Mouse (Mus musculus): ENCODE measurements at regions not wholly inside any gene's neighbourhood (a gene's known extent, or its start where the extent isn't known, plus 50 kb on each side); places are given as distances from the start of the nearest gene placed in this dataset.

GRCm38 (mm10) chr9:30625090-30625489 is 198.2 kb downstream of the Snx19 start:
- no peak overlapping the region for H3K27ac ChIP-seq (replicated peaks; ENCODE audit: low read depth, low read length)
- H3K9me3 ChIP-seq (ENCODE audit: control insufficient read depth, low read length), result no peaks in the 10 kb centered on the region
- WGBS, result 85% methylated on average over 3 of the region's 3 CpGs
- H3K4me3 ChIP-seq (replicated peaks; ENCODE audit: low read depth, low read length), result no peak overlapping the region
- H3K4me1 ChIP-seq (ENCODE audit: control insufficient read depth, insufficient read depth, low read length), result no peaks in the 10 kb centered on the region
- no peaks in the 10 kb centered on the region for H3K27me3 ChIP-seq (ENCODE audit: control insufficient read depth, insufficient read depth, low read length)
- H3K4me2 ChIP-seq (ENCODE audit: low read length), result no peak overlapping the region
- no peak for DNase-seq
- ATAC-seq (ENCODE audit: low FRiP score, low TSS enrichment), result no peak
- no peaks in the 10 kb centered on the region for H3K36me3 ChIP-seq (ENCODE audit: control insufficient read depth, insufficient read depth, low read length)
- no peak overlapping the region for H3K9ac ChIP-seq (replicated peaks; ENCODE audit: low read length)

GRCm38 (mm10) chr9:30624481-30624880 is 197.6 kb downstream of the Snx19 start:
- Histone ChIP-seq H3K9me3 (ENCODE audit: control insufficient read depth, low read length) (no peaks in the 10 kb centered on the region), H3K36me3 (ENCODE audit: control insufficient read depth, insufficient read depth, low read length) (no peaks in the 10 kb centered on the region), H3K4me2 (ENCODE audit: low read length) (no peak overlapping the region), H3K27ac (replicated peaks; ENCODE audit: low read depth, low read length) (no peak overlapping the region), H3K4me1 (ENCODE audit: control insufficient read depth, insufficient read depth, low read length) (no peaks in the 10 kb centered on the region), H3K4me3 (replicated peaks; ENCODE audit: low read depth, low read length) (no peak overlapping the region), H3K9ac (replicated peaks; ENCODE audit: low read length) (no peak overlapping the region), H3K27me3 (ENCODE audit: control insufficient read depth, insufficient read depth, low read length) (no peaks in the 10 kb centered on the region)
- WGBS, result 81% methylated on average over 5 of the region's 5 CpGs
- no peak for DNase-seq
- no peak for ATAC-seq (ENCODE audit: low FRiP score, low TSS enrichment)

GRCm38 (mm10) chr9:30619325-30619724 is 192.4 kb downstream of the Snx19 start:
- Histone ChIP-seq H3K4me2 (ENCODE audit: low read length) (no peak overlapping the region), H3K27me3 (ENCODE audit: control insufficient read depth, insufficient read depth, low read length) (no peaks in the 10 kb centered on the region), H3K27ac (replicated peaks; ENCODE audit: low read depth, low read length) (no peak overlapping the region), H3K4me3 (replicated peaks; ENCODE audit: low read depth, low read length) (no peak overlapping the region), H3K9ac (replicated peaks; ENCODE audit: low read length) (no peak overlapping the region), H3K4me1 (ENCODE audit: control insufficient read depth, insufficient read depth, low read length) (no peaks in the 10 kb centered on the region), H3K36me3 (ENCODE audit: control insufficient read depth, insufficient read depth, low read length) (no peaks in the 10 kb centered on the region), H3K9me3 (ENCODE audit: control insufficient read depth, low read length) (no peaks in the 10 kb centered on the region)
- no peak for DNase-seq
- ATAC-seq (ENCODE audit: low FRiP score, low TSS enrichment), result no peak
- 68% methylated on average over 2 of the region's 2 CpGs for WGBS

- Histone ChIP-seq H3K4me3 (replicated peaks; ENCODE audit: low read depth, low read length) (no peak overlapping the region), H3K27me3 (ENCODE audit: control insufficient read depth, insufficient read depth, low read length) (no peaks in the 10 kb centered on the region), H3K27ac (replicated peaks; ENCODE audit: low read depth, low read length) (no peak overlapping the region), H3K36me3 (ENCODE audit: control insufficient read depth, insufficient read depth, low read length) (no peaks in the 10 kb centered on the region), H3K9ac (replicated peaks; ENCODE audit: low read length) (no peak overlapping the region), H3K4me1 (ENCODE audit: control insufficient read depth, insufficient read depth, low read length) (no peaks in the 10 kb centered on the region), H3K9me3 (ENCODE audit: control insufficient read depth, low read length) (no peaks in the 10 kb centered on the region), H3K4me2 (ENCODE audit: low read length) (no peak overlapping the region)
- ATAC-seq (ENCODE audit: low FRiP score, low TSS enrichment) (no peak), DNase-seq (no peak)
- WGBS, result 84% methylated on average over 2 of the region's 2 CpGs
These were observed 191.3 kb downstream of the Snx19 start for GRCm38 (mm10) chr9:30618181-30618580.

- no peak overlapping the region for H3K4me2 ChIP-seq (ENCODE audit: low read length)
- H3K27ac ChIP-seq (replicated peaks; ENCODE audit: low read depth, low read length), result no peak overlapping the region
- no peaks in the 10 kb centered on the region for H3K4me1 ChIP-seq (ENCODE audit: control insufficient read depth, insufficient read depth, low read length)
- H3K9ac ChIP-seq (replicated peaks; ENCODE audit: low read length), result no peak overlapping the region
- peak; percentile 47 for DNase-seq
- H3K27me3 ChIP-seq (ENCODE audit: control insufficient read depth, insufficient read depth, low read length), result no peaks in the 10 kb centered on the region
- H3K4me3 ChIP-seq (replicated peaks; ENCODE audit: low read depth, low read length), result no peak overlapping the region
- ATAC-seq (ENCODE audit: low FRiP score, low TSS enrichment), result no peak
- H3K36me3 ChIP-seq (ENCODE audit: control insufficient read depth, insufficient read depth, low read length), result no peaks in the 10 kb centered on the region
- 58% methylated on average over 6 of the region's 6 CpGs for WGBS
- no peaks in the 10 kb centered on the region for H3K9me3 ChIP-seq (ENCODE audit: control insufficient read depth, low read length)
These were observed 186.8 kb downstream of the Snx19 start for GRCm38 (mm10) chr9:30613715-30614114.

- no peak overlapping the region for H3K27ac ChIP-seq (replicated peaks; ENCODE audit: low read depth, low read length)
- no peak overlapping the region for H3K4me3 ChIP-seq (replicated peaks; ENCODE audit: low read depth, low read length)
- H3K27me3 ChIP-seq (ENCODE audit: control insufficient read depth, insufficient read depth, low read length), result no peaks in the 10 kb centered on the region
- no peaks in the 10 kb centered on the region for H3K9me3 ChIP-seq (ENCODE audit: control insufficient read depth, low read length)
- no peaks in the 10 kb centered on the region for H3K36me3 ChIP-seq (ENCODE audit: control insufficient read depth, insufficient read depth, low read length)
- WGBS, result 93% methylated on average over 5 of the region's 5 CpGs
- no peak for DNase-seq
- H3K4me1 ChIP-seq (ENCODE audit: control insufficient read depth, insufficient read depth, low read length), result no peaks in the 10 kb centered on the region
- H3K9ac ChIP-seq (replicated peaks; ENCODE audit: low read length), result no peak overlapping the region
- no peak for ATAC-seq (ENCODE audit: low FRiP score, low TSS enrichment)
- H3K4me2 ChIP-seq (ENCODE audit: low read length), result no peak overlapping the region
These were observed 186.2 kb downstream of the Snx19 start for GRCm38 (mm10) chr9:30613003-30613552.

- Histone ChIP-seq H3K27me3 (ENCODE audit: control insufficient read depth, insufficient read depth, low read length) (no peaks in the 10 kb centered on the region), H3K4me1 (ENCODE audit: control insufficient read depth, insufficient read depth, low read length) (no peaks in the 10 kb centered on the region), H3K4me2 (ENCODE audit: low read length) (no peak overlapping the region), H3K36me3 (ENCODE audit: control insufficient read depth, insufficient read depth, low read length) (no peaks in the 10 kb centered on the region), H3K9me3 (ENCODE audit: control insufficient read depth, low read length) (no peaks in the 10 kb centered on the region), H3K4me3 (replicated peaks; ENCODE audit: low read depth, low read length) (no peak overlapping the region), H3K9ac (replicated peaks; ENCODE audit: low read length) (no peak overlapping the region), H3K27ac (replicated peaks; ENCODE audit: low read depth, low read length) (no peak overlapping the region)
- ATAC-seq (ENCODE audit: low FRiP score, low TSS enrichment) (no peak), DNase-seq (no peak)
- 80% methylated on average over 7 of the region's 7 CpGs for WGBS
These were observed 183.4 kb downstream of the Snx19 start for GRCm38 (mm10) chr9:30610328-30610727.

GRCm38 (mm10) chr9:30599756-30600155 is 172.8 kb downstream of the Snx19 start:
- 78% methylated on average over 7 of the region's 7 CpGs for WGBS
- Histone ChIP-seq H3K27ac (replicated peaks; ENCODE audit: low read depth, low read length) (no peak overlapping the region), H3K9me3 (ENCODE audit: control insufficient read depth, low read length) (no peaks in the 10 kb centered on the region), H3K9ac (replicated peaks; ENCODE audit: low read length) (no peak overlapping the region), H3K4me3 (replicated peaks; ENCODE audit: low read depth, low read length) (no peak overlapping the region), H3K4me2 (ENCODE audit: low read length) (no peak overlapping the region), H3K27me3 (ENCODE audit: control insufficient read depth, insufficient read depth, low read length) (no peaks in the 10 kb centered on the region), H3K4me1 (ENCODE audit: control insufficient read depth, insufficient read depth, low read length) (no peaks in the 10 kb centered on the region), H3K36me3 (ENCODE audit: control insufficient read depth, insufficient read depth, low read length) (no peaks in the 10 kb centered on the region)
- ATAC-seq (ENCODE audit: low FRiP score, low TSS enrichment) (no peak), DNase-seq (no peak)

GRCm38 (mm10) chr9:30597691-30598090 is 170.8 kb downstream of the Snx19 start:
- H3K27ac ChIP-seq (replicated peaks; ENCODE audit: low read depth, low read length), result no peak overlapping the region
- no peaks in the 10 kb centered on the region for H3K4me1 ChIP-seq (ENCODE audit: control insufficient read depth, insufficient read depth, low read length)
- H3K9ac ChIP-seq (replicated peaks; ENCODE audit: low read length), result no peak overlapping the region
- ATAC-seq (ENCODE audit: low FRiP score, low TSS enrichment), result no peak
- 35% methylated on average over 4 of the region's 4 CpGs for WGBS
- no peak overlapping the region for H3K4me2 ChIP-seq (ENCODE audit: low read length)
- H3K36me3 ChIP-seq (ENCODE audit: control insufficient read depth, insufficient read depth, low read length), result no peaks in the 10 kb centered on the region
- H3K9me3 ChIP-seq (ENCODE audit: control insufficient read depth, low read length), result no peaks in the 10 kb centered on the region
- no peaks in the 10 kb centered on the region for H3K27me3 ChIP-seq (ENCODE audit: control insufficient read depth, insufficient read depth, low read length)
- no peak for DNase-seq
- no peak overlapping the region for H3K4me3 ChIP-seq (replicated peaks; ENCODE audit: low read depth, low read length)

Data from midbrain, embryonic 14.5 days (tissue).